Mouse (Mus musculus) liver, embryonic 14.5 days (tissue): ENCODE measurements around the gene Gtf3a.

Source experiments
- CTCF ChIP-seq: IDR thresholded peaks from 2 replicates; pipeline ENCODE4 v1.5.1; 2016; ENCODE audit warnings: antibody characterized with exemption, low read depth, control low read depth
- EP300 ChIP-seq: IDR thresholded peaks from 2 replicates; pipeline ENCODE4 v1.6.1; 2016; ENCODE audit warnings: antibody characterized with exemption, low read depth

DNA sequence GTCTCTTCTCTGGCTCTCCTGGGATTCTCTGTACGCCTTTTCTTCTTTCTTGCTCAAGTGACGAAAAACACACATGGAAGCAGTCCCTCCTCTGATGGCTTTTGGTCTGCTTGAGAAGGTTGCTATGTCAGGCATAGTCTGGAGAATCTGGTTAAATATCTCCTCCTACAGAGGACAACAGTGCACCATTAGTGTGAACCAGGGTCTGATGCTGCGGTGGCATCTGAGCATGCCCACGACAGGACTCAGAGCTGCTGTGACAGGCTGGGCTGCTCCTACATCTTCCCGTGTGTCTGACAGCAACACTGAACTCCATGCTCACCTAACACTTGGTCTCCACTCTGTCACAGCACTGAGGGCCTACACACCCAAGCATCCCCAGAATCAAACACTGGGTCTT, 7.2 kb downstream of the Gtf3a start:
- no peak for TF ChIP-seq CTCF
- no peak for TF ChIP-seq EP300
